Mouse (Mus musculus): Measurements from ENCODE around the gene Shf. TPM values are rescaled to one million over a fixed set of nuclear protein-coding genes. Genes with fewer than 3 reads are reported as not detected.

Gene Shf
- polyA plus RNA-seq, 1 experiment from 2014 or later: 7.9 TPM

GRCm38 (mm10) chr2:122309647-122310046, 59.3 kb downstream of the Shf start:
- H3K27ac ChIP-seq (replicated peaks; ENCODE audit: low read depth, low read length): no peak overlapping the region
- no peak overlapping the region for H3K4me3 ChIP-seq (ENCODE audit: low read depth, low read length)
- no peaks in the 10 kb centered on the region for H3K4me1 ChIP-seq (ENCODE audit: control insufficient read depth, insufficient read depth, low read length)
- peaks cover 33% of the 10 kb centered on the region for H3K27me3 ChIP-seq (ENCODE audit: control insufficient read depth, insufficient read depth, low read length)
- WGBS: 50% methylated on average over 3 of the region's 3 CpGs
- H3K9me3 ChIP-seq (ENCODE audit: control insufficient read depth, low read length): no peaks in the 10 kb centered on the region
- H3K36me3 ChIP-seq (ENCODE audit: control insufficient read depth, insufficient read depth, low read length): no peaks in the 10 kb centered on the region
- ATAC-seq (ENCODE audit: insufficient number of reproducible peaks, low FRiP score, low TSS enrichment, low read depth): no peak
- H3K9ac ChIP-seq (ENCODE audit: low read length): no peak overlapping the region
- no peak for DNase-seq (ENCODE audit: low spot score)
- no peak overlapping the region for H3K4me2 ChIP-seq (ENCODE audit: low read depth, severe bottlenecking)

- no peak for ATAC-seq (ENCODE audit: insufficient number of reproducible peaks, low FRiP score, low TSS enrichment, low read depth)
- no peak overlapping the region for H3K4me3 ChIP-seq (ENCODE audit: low read depth, low read length)
- peaks cover 27% of the 10 kb centered on the region for H3K27me3 ChIP-seq (ENCODE audit: control insufficient read depth, insufficient read depth, low read length)
- no peak overlapping the region for H3K27ac ChIP-seq (replicated peaks; ENCODE audit: low read depth, low read length)
- 68% methylated on average over 4 of the region's 4 CpGs for WGBS
- H3K36me3 ChIP-seq (ENCODE audit: control insufficient read depth, insufficient read depth, low read length): no peaks in the 10 kb centered on the region
- H3K9me3 ChIP-seq (ENCODE audit: control insufficient read depth, low read length): no peaks in the 10 kb centered on the region
- no peak overlapping the region for H3K4me2 ChIP-seq (ENCODE audit: low read depth, severe bottlenecking)
- 0 out of 2 replicates have a peak, but pooled peaks cover 3% of the 10 kb centered on the region for H3K4me1 ChIP-seq (ENCODE audit: control insufficient read depth, insufficient read depth, low read length)
- DNase-seq (ENCODE audit: low spot score): no peak
- no peak overlapping the region for H3K9ac ChIP-seq (ENCODE audit: low read length)
Observed at GRCm38 (mm10) chr2:122306184-122306583, 62.8 kb downstream of the Shf start.

GRCm38 (mm10) chr2:122305097-122305892, 63.7 kb downstream of the Shf start:
- no peaks in the 10 kb centered on the region for H3K36me3 ChIP-seq (ENCODE audit: control insufficient read depth, insufficient read depth, low read length)
- no peak for DNase-seq (ENCODE audit: low spot score)
- WGBS: 82% methylated on average over 16 of the region's 16 CpGs
- no peaks in the 10 kb centered on the region for H3K9me3 ChIP-seq (ENCODE audit: control insufficient read depth, low read length)
- no peak overlapping the region for H3K4me2 ChIP-seq (ENCODE audit: low read depth, severe bottlenecking)
- no peak overlapping the region for H3K27ac ChIP-seq (replicated peaks; ENCODE audit: low read depth, low read length)
- H3K4me1 ChIP-seq (ENCODE audit: control insufficient read depth, insufficient read depth, low read length): 0 out of 2 replicates have a peak, but pooled peaks cover 3% of the 10 kb centered on the region
- H3K4me3 ChIP-seq (ENCODE audit: low read depth, low read length): no peak overlapping the region
- no peak overlapping the region for H3K9ac ChIP-seq (ENCODE audit: low read length)
- H3K27me3 ChIP-seq (ENCODE audit: control insufficient read depth, insufficient read depth, low read length): peaks cover 33% of the 10 kb centered on the region
- no peak for ATAC-seq (ENCODE audit: insufficient number of reproducible peaks, low FRiP score, low TSS enrichment, low read depth)

GRCm38 (mm10) chr2:122304544-122304943, 64.4 kb downstream of the Shf start:
- Histone ChIP-seq H3K4me1 (ENCODE audit: control insufficient read depth, insufficient read depth, low read length) (0 out of 2 replicates have a peak, but pooled peaks cover 3% of the 10 kb centered on the region), H3K27me3 (ENCODE audit: control insufficient read depth, insufficient read depth, low read length) (peaks cover 40% of the 10 kb centered on the region), H3K36me3 (ENCODE audit: control insufficient read depth, insufficient read depth, low read length) (no peaks in the 10 kb centered on the region), H3K4me2 (ENCODE audit: low read depth, severe bottlenecking) (no peak overlapping the region), H3K27ac (replicated peaks; ENCODE audit: low read depth, low read length) (no peak overlapping the region), H3K9ac (ENCODE audit: low read length) (no peak overlapping the region), H3K4me3 (ENCODE audit: low read depth, low read length) (no peak overlapping the region), H3K9me3 (ENCODE audit: control insufficient read depth, low read length) (no peaks in the 10 kb centered on the region)
- 88% methylated on average over 6 of the region's 6 CpGs for WGBS
- no peak for ATAC-seq (ENCODE audit: insufficient number of reproducible peaks, low FRiP score, low TSS enrichment, low read depth)
- DNase-seq (ENCODE audit: low spot score): no peak

- Histone ChIP-seq H3K27me3 (ENCODE audit: control insufficient read depth, insufficient read depth, low read length) (peaks cover 59% of the 10 kb centered on the region), H3K4me2 (ENCODE audit: low read depth, severe bottlenecking) (no peak overlapping the region), H3K4me1 (ENCODE audit: control insufficient read depth, insufficient read depth, low read length) (0 out of 2 replicates have a peak, but pooled peaks cover 3% of the 10 kb centered on the region), H3K27ac (replicated peaks; ENCODE audit: low read depth, low read length) (no peak overlapping the region), H3K9me3 (ENCODE audit: control insufficient read depth, low read length) (no peaks in the 10 kb centered on the region), H3K4me3 (ENCODE audit: low read depth, low read length) (no peak overlapping the region), H3K36me3 (ENCODE audit: control insufficient read depth, insufficient read depth, low read length) (no peaks in the 10 kb centered on the region), H3K9ac (ENCODE audit: low read length) (no peak overlapping the region)
- ATAC-seq (ENCODE audit: insufficient number of reproducible peaks, low FRiP score, low TSS enrichment, low read depth) (no peak; the same call in 1 of the 2 replicates), DNase-seq (ENCODE audit: low spot score) (peak; percentile 82)
- WGBS: 19% methylated on average over 9 of the region's 9 CpGs
Observed at GRCm38 (mm10) chr2:122302574-122303241, 66.3 kb downstream of the Shf start.

GRCm38 (mm10) chr2:122301921-122302573, 66.9 kb downstream of the Shf start:
- ATAC-seq (ENCODE audit: insufficient number of reproducible peaks, low FRiP score, low TSS enrichment, low read depth) (no peak), DNase-seq (ENCODE audit: low spot score) (peak; percentile 37)
- H3K9me3 ChIP-seq (ENCODE audit: control insufficient read depth, low read length): no peaks in the 10 kb centered on the region
- peak overlapping the region; percentile 61 for H3K4me2 ChIP-seq (ENCODE audit: low read depth, severe bottlenecking)
- WGBS: 8% methylated on average over 23 of the region's 23 CpGs
- H3K27ac ChIP-seq (replicated peaks; ENCODE audit: low read depth, low read length): no peak overlapping the region
- H3K4me3 ChIP-seq (ENCODE audit: low read depth, low read length): peak overlapping the region; percentile 30
- peaks cover 8% of the 10 kb centered on the region; the same call in 1 of the 2 replicates for H3K4me1 ChIP-seq (ENCODE audit: control insufficient read depth, insufficient read depth, low read length)
- peaks cover 65% of the 10 kb centered on the region for H3K27me3 ChIP-seq (ENCODE audit: control insufficient read depth, insufficient read depth, low read length)
- no peak overlapping the region for H3K9ac ChIP-seq (ENCODE audit: low read length)
- no peaks in the 10 kb centered on the region for H3K36me3 ChIP-seq (ENCODE audit: control insufficient read depth, insufficient read depth, low read length)

GRCm38 (mm10) chr2:122301081-122301920, 67.7 kb downstream of the Shf start:
- H3K4me1 ChIP-seq (ENCODE audit: control insufficient read depth, insufficient read depth, low read length): peaks cover 8% of the 10 kb centered on the region; the same call in 1 of the 2 replicates
- peak overlapping the region; percentile 61 for H3K4me2 ChIP-seq (ENCODE audit: low read depth, severe bottlenecking)
- no peaks in the 10 kb centered on the region for H3K36me3 ChIP-seq (ENCODE audit: control insufficient read depth, insufficient read depth, low read length)
- ATAC-seq (ENCODE audit: insufficient number of reproducible peaks, low FRiP score, low TSS enrichment, low read depth) (peak; percentile 41; the same call in 1 of the 2 replicates), DNase-seq (ENCODE audit: low spot score) (peak; percentile 56)
- H3K9me3 ChIP-seq (ENCODE audit: control insufficient read depth, low read length): no peaks in the 10 kb centered on the region
- H3K4me3 ChIP-seq (ENCODE audit: low read depth, low read length): peak overlapping the region; percentile 30
- peaks cover 71% of the 10 kb centered on the region for H3K27me3 ChIP-seq (ENCODE audit: control insufficient read depth, insufficient read depth, low read length)
- H3K9ac ChIP-seq (ENCODE audit: low read length): no peak overlapping the region
- WGBS: 2% methylated on average over 48 of the region's 48 CpGs
- no peak overlapping the region for H3K27ac ChIP-seq (replicated peaks; ENCODE audit: low read depth, low read length)

All from limb, embryonic 11.5 days (tissue).